Mouse (Mus musculus) heart, embryonic 10.5 days (tissue): ENCODE data around the gene Itm2c. TPM values are rescaled to one million over a fixed set of nuclear protein-coding genes. Genes with fewer than 3 reads are reported as not detected.

ENCODE experiments used
- DNase-seq: peaks from one replicate; pipeline ENCODE4 v3.0.0-alpha.2; 2017; ENCODE audit warnings: low spot score
- H3K27ac ChIP-seq: fragments of 300-500 bp; sonication (generic); 2 replicates; pipeline ENCODE4 v1.5.1; 2016; ENCODE audit warnings: mild to moderate bottlenecking
- H3K27me3 ChIP-seq: fragments of 300-500 bp; sonication (generic); 2 replicates; pipeline ENCODE4 v1.6.1; 2016; ENCODE audit warnings: mild to moderate bottlenecking; ENCODE audit not compliant: poor library complexity, insufficient read depth, severe bottlenecking
- H3K36me3 ChIP-seq: fragments of 300-500 bp; sonication (generic); 2 replicates; pipeline ENCODE4 v1.6.1; 2016; ENCODE audit warnings: mild to moderate bottlenecking, moderate library complexity
- H3K4me1 ChIP-seq: fragments of 300-500 bp; sonication (generic); 2 replicates; pipeline ENCODE4 v1.6.1; 2016; ENCODE audit warnings: mild to moderate bottlenecking
- H3K4me3 ChIP-seq: fragments of 300-500 bp; sonication (generic); 2 replicates; pipeline ENCODE4 v1.5.1; 2016; ENCODE audit warnings: mild to moderate bottlenecking, moderate library complexity
- H3K9me3 ChIP-seq: fragments of 300-500 bp; sonication (generic); 2 replicates; pipeline ENCODE4 v1.6.1; 2016; ENCODE audit warnings: mild to moderate bottlenecking, moderate library complexity
- WGBS: fragments of 180-500 bp; shearing (Covaris S2); methylation state at CpG from one replicate; pipeline ENCODE4 v1.1.7; 2016; 5-methylcytosine and 5-hydroxymethylcytosine counted together
- polyA plus RNA-seq: library from polyadenylated mRNA; unstranded; fragments of >200 nt; fragmentation: Nextera tagmentation; extraction: Ambion mirVana; gene quantifications from 2 replicates; pipeline ENCODE4 v1.2.1, GENCODE M21; 2016

The Itm2c gene
- polyA plus RNA-seq, 1 experiment from 2014 or later: 193 TPM

GRCm38 (mm10) chr1:85957942-85958619 lies 64.0 kb downstream of the Itm2c start:
- Histone ChIP-seq H3K4me3 (no peak overlapping the region), H3K27me3 (no peaks in the 10 kb centered on the region), H3K27ac (peak overlapping the region; percentile 84), H3K4me1 (peaks cover 61% of the 10 kb centered on the region), H3K36me3 (no peaks in the 10 kb centered on the region), H3K9me3 (no peaks in the 10 kb centered on the region)
- 40% methylated on average over 9 of the region's 9 CpGs for WGBS
- no peak for DNase-seq

Other genes starting within 250 kb of the Itm2c start
- gene Sp100, start 244.3 kb upstream of the Itm2c start, polyA plus RNA-seq: 0.46 and 0.63 TPM in 2 replicates
- gene A630001G21Rik, start 115.6 kb upstream of the Itm2c start, polyA plus RNA-seq: 1.0 and 1.2 TPM in 2 replicates
- 24.2 and 31.6 TPM in 2 replicates for gene Cab39, start 100.8 kb upstream of the Itm2c start, polyA plus RNA-seq
- gene 4933407L21Rik, start 34.2 kb downstream of the Itm2c start, polyA plus RNA-seq: not detected in 2 replicates
- gene Gpr55, start 66.7 kb downstream of the Itm2c start, polyA plus RNA-seq: 0.04 TPM in 1 of 2 replicates, not detected in the other
- gene Spata3, start 122.5 kb downstream of the Itm2c start, polyA plus RNA-seq: not detected in 2 replicates
- 1.1 and 4.7 TPM in 2 replicates for gene 2810459M11Rik, start 151.6 kb downstream of the Itm2c start, polyA plus RNA-seq
- 191 and 198 TPM in 2 replicates for gene Psmd1, start 170.1 kb downstream of the Itm2c start, polyA plus RNA-seq
- gene Htr2b, start 217.7 kb downstream of the Itm2c start, polyA plus RNA-seq: 0.40 and 0.51 TPM in 2 replicates
- 0.24 TPM in 1 of 2 replicates, not detected in the other for gene Gm21972, start 239.4 kb downstream of the Itm2c start, polyA plus RNA-seq